Mouse (Mus musculus) brown adipose tissue, adult 24 weeks (tissue): Measurements from ENCODE around the gene Crtc1. TPM values are rescaled to one million over a fixed set of nuclear protein-coding genes. Genes with fewer than 3 reads are reported as not detected.

ENCODE experiments used
- H3K27ac ChIP-seq: fragments of 200-500 bp; replicated peaks from 2 replicates; pipeline ENCODE4 v1.5.1; 2012; ENCODE audit warnings: low read depth, mild to moderate bottlenecking, low read length
- H3K4me1 ChIP-seq: fragments of 200-500 bp; 2 replicates; pipeline ENCODE4 v1.6.1; 2012; ENCODE audit warnings: low read length, mixed read lengths; ENCODE audit not compliant: control insufficient read depth, insufficient read depth, insufficient read length
- H3K4me3 ChIP-seq: fragments of 200-500 bp; 2 replicates; pipeline ENCODE4 v1.5.1; 2012; ENCODE audit warnings: low read depth, mild to moderate bottlenecking, low read length, moderate library complexity; ENCODE audit not compliant: insufficient read depth
- polyA plus RNA-seq: library from polyadenylated mRNA; stranded (reverse); fragments of >200 nt; gene quantifications from 2 replicates; pipeline ENCODE4 v1.2.4, GENCODE M21; 2012; ENCODE audit not compliant: missing spikeins, insufficient read depth, insufficient read length

The Crtc1 gene
- polyA plus RNA-seq, 1 experiment: 4.5 TPM

- no peaks in the 10 kb centered on the region for H3K4me1 ChIP-seq
- H3K4me3 ChIP-seq: no peak overlapping the region
- no peak overlapping the region for H3K27ac ChIP-seq
These were observed 43.2 kb downstream of the Crtc1 start for GRCm38 (mm10) chr8:70396184-70396583.

DNA sequence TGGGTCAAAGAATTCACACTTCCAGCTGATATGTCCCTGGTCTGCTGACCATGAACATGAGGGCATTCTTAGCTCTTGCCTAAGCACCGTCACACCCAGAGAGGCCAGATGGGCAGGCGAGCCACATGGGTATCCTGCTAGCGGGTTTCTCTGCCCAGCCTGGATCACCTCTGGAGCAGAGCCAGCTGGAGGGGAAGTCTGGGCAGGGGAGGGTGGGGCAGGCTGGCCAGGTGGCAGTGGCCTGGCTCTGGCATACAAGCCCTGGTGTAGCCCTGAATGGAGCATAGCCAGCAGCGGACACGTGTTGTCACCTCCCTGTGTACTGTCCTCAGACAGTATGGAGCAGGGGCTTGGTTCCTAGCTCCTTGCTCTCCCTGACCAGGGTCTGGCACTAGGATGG is 43.7 kb downstream of the Crtc1 start:
- no peak overlapping the region for H3K4me3 ChIP-seq
- no peak overlapping the region for H3K27ac ChIP-seq
- H3K4me1 ChIP-seq: no peaks in the 10 kb centered on the region

GRCm38 (mm10) chr8:70394269-70394998 is 44.9 kb downstream of the Crtc1 start:
- Histone ChIP-seq H3K4me3 (no peak overlapping the region), H3K4me1 (no peaks in the 10 kb centered on the region), H3K27ac (no peak overlapping the region)

- Histone ChIP-seq H3K4me1 (no peaks in the 10 kb centered on the region), H3K27ac (no peak overlapping the region), H3K4me3 (no peak overlapping the region)
These were observed 46.3 kb downstream of the Crtc1 start for GRCm38 (mm10) chr8:70393087-70393486.

- no peak overlapping the region for H3K27ac ChIP-seq
- H3K4me3 ChIP-seq: no peak overlapping the region
- no peaks in the 10 kb centered on the region for H3K4me1 ChIP-seq
These were observed 49.7 kb downstream of the Crtc1 start for GRCm38 (mm10) chr8:70389678-70390077.

DNA sequence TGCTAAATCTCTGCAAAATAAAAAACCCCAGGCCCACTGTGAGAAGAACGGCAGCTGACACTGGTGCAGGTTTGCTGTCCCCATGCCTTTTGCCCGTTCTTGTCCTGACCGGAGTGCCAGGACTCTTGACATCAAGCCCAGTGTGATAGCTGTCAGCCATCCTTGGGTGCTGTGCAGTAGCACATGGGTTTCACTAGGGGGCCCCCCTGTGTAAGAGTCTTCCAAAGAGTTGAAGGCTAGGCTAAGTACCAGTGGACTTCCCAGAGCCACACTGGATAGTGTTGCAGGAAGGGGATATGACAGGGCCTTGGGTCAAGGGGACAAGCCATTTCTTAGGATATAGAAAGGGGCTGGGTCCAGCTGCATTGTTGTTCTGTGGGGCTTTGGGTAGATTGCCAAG is 56.1 kb downstream of the Crtc1 start:
- H3K4me3 ChIP-seq: no peak overlapping the region
- H3K4me1 ChIP-seq: no peaks in the 10 kb centered on the region
- no peak overlapping the region for H3K27ac ChIP-seq

GRCm38 (mm10) chr8:70380069-70380468 is 59.3 kb downstream of the Crtc1 start:
- no peak overlapping the region for H3K27ac ChIP-seq
- no peaks in the 10 kb centered on the region for H3K4me1 ChIP-seq
- H3K4me3 ChIP-seq: no peak overlapping the region

GRCm38 (mm10) chr8:70377049-70377448 is 62.3 kb downstream of the Crtc1 start:
- no peak overlapping the region for H3K4me3 ChIP-seq
- H3K4me1 ChIP-seq: peaks cover 4% of the 10 kb centered on the region; the same call in 1 of the 2 replicates
- H3K27ac ChIP-seq: no peak overlapping the region

DNA sequence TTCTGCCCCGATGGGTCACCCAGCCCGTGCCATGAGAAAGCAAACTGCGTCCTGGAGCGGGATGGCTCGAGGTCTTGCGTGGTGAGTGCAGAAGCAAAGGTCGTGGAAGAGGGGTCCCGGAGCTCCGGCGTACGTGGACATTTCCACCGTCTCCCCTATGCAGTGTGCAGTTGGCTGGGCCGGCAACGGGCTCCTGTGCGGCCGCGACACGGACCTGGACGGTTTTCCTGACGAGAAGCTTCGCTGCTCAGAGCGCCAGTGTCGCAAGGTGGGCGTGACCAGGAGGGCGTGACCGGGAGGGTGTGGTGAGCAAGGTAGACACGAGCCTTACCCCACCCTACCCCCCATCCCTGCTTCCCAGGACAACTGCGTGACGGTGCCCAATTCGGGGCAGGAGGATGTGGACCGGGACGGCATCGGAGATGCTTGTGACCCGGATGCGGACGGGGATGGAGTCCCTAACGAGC is 63.1 kb downstream of the Crtc1 start:
- Histone ChIP-seq H3K4me1 (peaks cover 4% of the 10 kb centered on the region; the same call in 1 of the 2 replicates), H3K27ac (no peak overlapping the region), H3K4me3 (no peak overlapping the region)

DNA sequence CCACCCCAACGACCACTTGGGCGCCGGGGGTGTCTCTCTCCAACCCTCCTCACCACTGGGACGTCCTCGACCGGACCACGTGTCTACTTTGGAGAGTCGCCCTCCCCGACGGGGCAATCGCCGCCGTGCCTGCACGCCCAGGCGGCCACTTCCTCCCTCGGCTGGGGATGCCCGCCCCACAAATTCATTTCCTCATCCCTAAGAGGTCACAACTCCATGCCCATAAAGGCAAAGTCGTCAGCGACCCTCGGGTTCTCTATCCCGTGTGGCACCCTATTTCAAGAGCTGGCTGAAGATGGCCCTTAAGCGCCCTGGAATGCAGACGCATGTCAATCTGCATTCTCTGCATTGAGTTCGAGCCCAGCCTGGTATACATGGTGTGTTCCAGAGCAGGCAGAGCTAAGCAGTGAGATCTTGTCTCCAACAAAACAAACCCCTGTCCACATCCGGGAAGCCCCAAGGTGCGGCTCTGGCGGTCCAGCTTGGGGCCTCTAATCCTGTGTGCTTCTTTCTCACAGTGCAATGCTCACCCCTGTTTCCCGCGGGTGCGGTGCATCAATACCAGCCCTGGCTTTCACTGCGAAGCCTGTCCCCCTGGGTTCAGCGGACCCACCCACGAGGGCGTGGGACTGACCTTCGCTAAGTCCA is 64.0 kb downstream of the Crtc1 start:
- Histone ChIP-seq H3K27ac (no peak overlapping the region), H3K4me1 (peaks cover 4% of the 10 kb centered on the region; the same call in 1 of the 2 replicates), H3K4me3 (peak overlapping the region; percentile 44)

DNA sequence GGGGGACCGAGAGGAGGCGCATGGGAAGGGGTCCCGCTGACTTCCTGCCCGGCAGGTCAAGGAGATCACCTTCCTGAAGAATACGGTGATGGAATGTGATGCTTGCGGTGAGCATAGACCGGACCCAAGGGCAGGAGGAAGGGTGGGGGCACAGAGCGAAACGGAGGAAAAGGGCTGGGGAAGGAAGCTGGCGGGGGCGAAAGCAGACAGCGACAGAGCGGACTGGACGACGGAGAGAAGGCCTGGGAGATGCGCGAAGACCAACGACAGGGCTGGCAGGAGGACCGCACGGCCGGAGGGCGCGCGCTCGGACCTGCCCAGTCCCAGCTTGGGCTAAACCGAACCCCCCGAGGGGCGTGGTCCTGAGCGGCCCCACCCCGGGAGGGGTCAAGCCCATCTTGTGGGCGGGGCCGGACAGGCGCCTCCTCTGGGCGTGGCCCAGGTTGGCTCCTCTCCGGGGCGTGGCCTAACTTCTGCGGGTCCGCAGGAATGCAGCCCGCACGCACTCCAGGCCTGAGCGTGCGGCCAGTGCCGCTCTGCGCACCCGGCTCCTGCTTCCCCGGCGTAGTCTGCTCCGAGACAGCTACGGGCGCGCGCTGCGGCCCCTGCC is 65.0 kb downstream of the Crtc1 start:
- peak overlapping the region; percentile 44 for H3K4me3 ChIP-seq
- no peak overlapping the region for H3K27ac ChIP-seq
- H3K4me1 ChIP-seq: peaks cover 4% of the 10 kb centered on the region; the same call in 1 of the 2 replicates

DNA sequence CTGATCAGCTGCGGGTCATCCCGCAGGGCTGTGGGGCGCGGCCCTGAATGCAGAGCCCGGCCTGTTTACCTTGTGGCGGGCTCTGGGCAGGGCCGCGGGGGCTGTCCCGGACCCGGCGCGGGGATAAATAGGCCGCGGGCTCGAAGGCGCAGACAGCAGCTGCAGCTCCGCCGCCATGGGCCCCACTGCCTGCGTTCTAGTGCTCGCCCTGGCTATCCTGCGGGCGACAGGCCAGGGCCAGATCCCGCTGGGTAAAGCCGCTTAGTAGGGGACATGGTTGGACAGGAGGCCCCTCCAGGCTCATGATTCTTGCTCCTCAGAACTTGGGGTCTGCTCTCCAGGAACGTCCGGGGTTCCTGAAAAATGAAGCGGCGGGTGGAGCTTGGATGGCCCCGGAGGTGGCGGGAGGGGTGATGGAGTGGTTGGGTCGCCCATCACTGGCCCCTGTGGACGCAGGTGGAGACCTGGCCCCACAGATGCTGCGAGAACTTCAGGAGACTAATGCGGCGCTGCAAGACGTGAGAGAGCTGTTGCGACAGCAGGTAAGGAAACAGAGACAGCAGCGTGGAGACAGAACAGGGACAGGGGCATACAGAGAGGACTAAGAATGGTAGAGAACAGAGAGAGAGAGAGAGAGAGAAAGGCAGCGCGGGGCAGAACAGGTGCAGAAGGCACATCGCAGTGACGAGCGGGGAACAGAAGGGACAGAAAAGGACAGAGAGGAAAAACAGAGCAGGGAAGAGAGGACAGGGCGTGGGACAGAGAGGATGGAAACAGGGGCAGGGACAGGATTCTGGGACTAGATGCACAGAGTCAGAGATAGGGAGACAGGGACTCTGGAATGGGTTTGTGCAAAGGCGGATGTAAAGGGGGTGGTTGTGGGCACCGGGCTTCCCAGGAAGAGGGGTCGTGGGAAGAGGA is 65.7 kb downstream of the Crtc1 start, which contains the start of gene Comp:
TSS of gene Comp (plus strand) at position 162 of the 921 bp plus-strand sequence.
- Histone ChIP-seq H3K4me1 (peaks cover 4% of the 10 kb centered on the region; the same call in 1 of the 2 replicates), H3K27ac (no peak within 1 kb of the TSS), H3K4me3 (peak within 1 kb of the TSS; percentile 44)

GRCm38 (mm10) chr8:70371951-70372350 is 67.4 kb downstream of the Crtc1 start:
- H3K27ac ChIP-seq: no peak overlapping the region
- H3K4me1 ChIP-seq: peaks cover 4% of the 10 kb centered on the region; the same call in 1 of the 2 replicates
- no peak overlapping the region for H3K4me3 ChIP-seq

DNA sequence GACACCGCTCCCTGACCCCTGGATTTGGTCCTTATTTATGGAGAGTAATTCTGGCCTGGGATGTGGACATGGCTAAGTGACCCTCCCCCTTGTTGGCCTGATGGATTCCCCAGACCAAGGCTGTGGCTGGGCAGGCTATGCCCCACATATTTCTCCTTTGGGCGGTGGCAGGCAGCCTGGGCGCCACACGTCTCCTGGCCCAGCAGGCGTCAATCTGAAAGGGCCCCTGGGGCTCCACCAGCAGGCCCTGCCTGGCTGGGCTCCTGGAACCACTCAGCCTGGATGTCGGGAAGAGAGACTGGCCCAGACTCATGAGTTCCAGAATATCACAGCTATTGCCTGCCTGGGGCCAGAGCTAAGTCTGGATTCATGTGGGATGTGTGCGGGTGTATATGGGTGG is 68.9 kb downstream of the Crtc1 start:
- Histone ChIP-seq H3K27ac (no peak overlapping the region), H3K4me1 (peaks cover 4% of the 10 kb centered on the region; the same call in 1 of the 2 replicates), H3K4me3 (no peak overlapping the region)
